Comparison of ENCODE assay signal across 13 mouse cellular contexts in the genomic region with DNA sequence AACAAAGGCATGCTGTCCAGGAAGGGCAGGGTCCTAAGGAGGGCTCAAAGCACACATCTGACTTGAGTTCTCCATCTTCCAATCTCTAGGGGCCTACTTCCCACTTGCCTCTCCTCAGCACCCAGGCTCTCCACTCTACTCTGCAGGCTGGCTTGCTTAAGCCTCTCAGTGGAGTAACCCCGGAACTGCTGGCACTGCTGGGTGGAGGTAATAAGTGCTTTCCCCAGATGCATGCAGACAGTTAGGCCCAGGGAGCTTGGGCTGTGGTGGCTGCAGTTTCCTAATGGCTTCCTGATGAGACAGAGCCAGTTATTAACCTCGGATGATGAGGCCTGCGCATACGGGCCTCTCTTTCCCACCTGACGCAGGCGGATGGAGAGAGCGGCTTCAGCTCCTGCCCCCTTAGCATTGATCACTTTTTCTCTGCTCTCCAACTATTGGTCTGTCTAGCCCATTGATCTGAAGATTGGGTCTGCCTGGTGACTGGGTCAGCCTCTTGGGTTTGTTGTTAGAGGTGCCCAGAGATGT.
DNase-seq lines count a peak whose midpoint lies in the region; ATAC-seq and TF ChIP-seq lines count a peak whose summit lies in the region.
"Had no signal": no experiment of that assay in that cellular context is flagged by ENCODE, and none has a peak within 500 bp of the region (broad histone marks: within the 10 kb centered on the region; RNA-seq: fewer than 3 reads in every experiment).

No protein-coding gene starts in this region.

- no peaks in the 10 kb centered on the region for H3K36me3 ChIP-seq in heart, embryonic 10.5 days
- peaks cover 35% of the 10 kb centered on the region for H3K36me3 ChIP-seq in spleen, adult 2 months (ENCODE audit: control insufficient read depth, insufficient read depth, low read length)
- no peaks in the 10 kb centered on the region for H3K36me3 ChIP-seq in hindbrain, embryonic 12.5 days
- H3K36me3 ChIP-seq: hindbrain, embryonic 15.5 days; liver, embryonic 13.5 days; midbrain, embryonic 15.5 days had no signal

- no peaks in the 10 kb centered on the region for H3K9me3 ChIP-seq in heart, embryonic 10.5 days
- H3K9me3 ChIP-seq in hindbrain, embryonic 12.5 days (replicated peaks): peaks cover 10% of the 10 kb centered on the region
- H3K9me3 ChIP-seq: hindbrain, embryonic 15.5 days; liver, embryonic 13.5 days; midbrain, embryonic 15.5 days had no signal

- H3K4me2 ChIP-seq in hindbrain, embryonic 12.5 days (replicated peaks): no peak overlapping the region
- H3K4me2 ChIP-seq: hindbrain, embryonic 15.5 days; liver, embryonic 13.5 days; midbrain, embryonic 15.5 days had no signal

- TF ChIP-seq CTCF in spleen, adult 2 months (IDR thresholded peaks at IDR 0.05; ENCODE audit: extremely low read depth, insufficient read depth, insufficient read length, insufficient replicate concordance): no peak

- no peak overlapping the region for H3K9ac ChIP-seq in hindbrain, embryonic 12.5 days
- H3K9ac ChIP-seq: hindbrain, embryonic 15.5 days; liver, embryonic 13.5 days; midbrain, embryonic 15.5 days had no signal

- 81% methylated on average over 7 of the region's 7 CpGs for WGBS in heart, embryonic 10.5 days
- 83% methylated on average over 7 of the region's 7 CpGs for WGBS in spleen, adult 2 months
- 91% methylated on average over 7 of the region's 7 CpGs for WGBS in hindbrain, embryonic 12.5 days

- no peak for DNase-seq in heart, embryonic 10.5 days (ENCODE audit: low spot score)
- no peak for DNase-seq in heart, adult 8-10 months (ENCODE audit: low spot score)
- DNase-seq in spleen, adult 2 months (ENCODE audit: low read depth in 1 of 2, low spot score in 2 of 2): no peak
- DNase-seq in spleen, adult 18-20 months: no peak
- DNase-seq in embryo, embryonic 10 days (ENCODE audit: low spot score): no peak
- DNase-seq: cerebellum, adult 18-20 months; liver, embryonic 13.5 days had no signal

- H3K27ac ChIP-seq in heart, embryonic 10.5 days: peak overlapping the region; percentile 10; the same call in 1 of the 2 replicates
- H3K27ac ChIP-seq in spleen, adult 2 months (ENCODE audit: insufficient read depth, low read length): peak overlapping the region; percentile 31
- H3K27ac ChIP-seq in brown adipose tissue, adult 24 weeks (replicated peaks; ENCODE audit: low read depth, low read length): peak overlapping the region; percentile 37
- H3K27ac ChIP-seq in hindbrain, embryonic 12.5 days: no peak overlapping the region
- H3K27ac ChIP-seq: hindbrain, embryonic 15.5 days; liver, embryonic 13.5 days; macrophage; midbrain, embryonic 15.5 days had no signal

- TF ChIP-seq POLR2A in spleen, adult 2 months (IDR thresholded peaks at IDR 0.05; ENCODE audit: low read depth, low read length): no peak

- peaks cover 85% of the 10 kb centered on the region for H3K4me1 ChIP-seq in heart, embryonic 10.5 days
- H3K4me1 ChIP-seq in spleen, adult 2 months (ENCODE audit: control insufficient read depth, insufficient read depth, insufficient read length): peaks cover 45% of the 10 kb centered on the region; the same call in 1 of the 2 replicates
- peaks cover 59% of the 10 kb centered on the region for H3K4me1 ChIP-seq in brown adipose tissue, adult 24 weeks (ENCODE audit: control insufficient read depth, insufficient read depth, insufficient read length, low read length)
- peaks cover 21% of the 10 kb centered on the region for H3K4me1 ChIP-seq in hindbrain, embryonic 12.5 days

- no peak overlapping the region for H3K4me3 ChIP-seq in heart, embryonic 10.5 days
- no peak overlapping the region for H3K4me3 ChIP-seq in spleen, adult 2 months (ENCODE audit: extremely low read depth, insufficient read depth, insufficient read length)
- no peak overlapping the region for H3K4me3 ChIP-seq in brown adipose tissue, adult 24 weeks (ENCODE audit: insufficient read depth, low read depth, low read length)
- no peak overlapping the region for H3K4me3 ChIP-seq in hindbrain, embryonic 12.5 days
- H3K4me3 ChIP-seq: hindbrain, embryonic 15.5 days; liver, embryonic 13.5 days; midbrain, embryonic 15.5 days had no signal

- peak; percentile 76 for ATAC-seq in megakaryocyte progenitor cell, adult 5-6 weeks (replicated peaks; ENCODE audit: poor library complexity)
- no peak for ATAC-seq in hindbrain, embryonic 12.5 days (ENCODE audit: low FRiP score)
- ATAC-seq: midbrain, embryonic 15.5 days had no signal

- no peaks in the 10 kb centered on the region for H3K27me3 ChIP-seq in heart, embryonic 10.5 days (ENCODE audit: insufficient read depth, poor library complexity, severe bottlenecking)
- no peaks in the 10 kb centered on the region for H3K27me3 ChIP-seq in spleen, adult 2 months (ENCODE audit: control insufficient read depth, insufficient read depth, low read length)
- peaks cover 33% of the 10 kb centered on the region for H3K27me3 ChIP-seq in hindbrain, embryonic 12.5 days
- H3K27me3 ChIP-seq: liver, embryonic 13.5 days; midbrain, embryonic 15.5 days had no signal
